Mouse (Mus musculus) embryonic facial prominence, embryonic 11.5 days (tissue): ENCODE measurements around the gene Frzb. TPM values are rescaled to one million over a fixed set of nuclear protein-coding genes. Genes with fewer than 3 reads are reported as not detected.

Experiments used
- ATAC-seq: fragments of 200-750 bp; cut with Nextera tagmentation; replicated peaks from 2 replicates; pipeline ENCODE4 v1.8.0; 2017; ENCODE audit warnings: low read depth; ENCODE audit not compliant: insufficient number of reproducible peaks, low FRiP score, low TSS enrichment
- DNase-seq: peaks from one replicate; pipeline ENCODE4 v3.0.0-alpha.2; 2015; ENCODE audit warnings: low spot score
- H3K27ac ChIP-seq: fragments of 300-500 bp; sonication (generic); replicated peaks from 2 replicates; pipeline ENCODE4 v1.5.1; 2014; ENCODE audit warnings: mild to moderate bottlenecking, low read depth, low read length, control low read depth
- H3K27me3 ChIP-seq: fragments of 300-500 bp; sonication (generic); 2 replicates; pipeline ENCODE4 v1.6.1; 2014; ENCODE audit warnings: mild to moderate bottlenecking, low read length, moderate library complexity, mixed read lengths; ENCODE audit not compliant: control insufficient read depth, insufficient read depth
- H3K36me3 ChIP-seq: fragments of 300-500 bp; sonication (generic); replicated peaks from 2 replicates; pipeline ENCODE4 v1.6.1; 2014; ENCODE audit warnings: low read depth, mild to moderate bottlenecking, low read length, moderate library complexity, mixed read lengths; ENCODE audit not compliant: control insufficient read depth, insufficient read depth
- H3K4me1 ChIP-seq: fragments of 300-500 bp; sonication (generic); 2 replicates; pipeline ENCODE4 v1.6.1; 2014; ENCODE audit warnings: low read length, mixed read lengths; ENCODE audit not compliant: control insufficient read depth, insufficient read depth
- H3K4me2 ChIP-seq: fragments of 300-500 bp; sonication (generic); 2 replicates; pipeline ENCODE4 v1.6.1; 2014; ENCODE audit warnings: low read depth, mild to moderate bottlenecking, control low read depth, low read length, moderate library complexity
- H3K4me3 ChIP-seq: fragments of 300-500 bp; sonication (generic); 2 replicates; pipeline ENCODE4 v1.5.1; 2014; ENCODE audit warnings: low read depth, low read length, control low read depth
- H3K9ac ChIP-seq: fragments of 300-500 bp; sonication (generic); replicated peaks from 2 replicates; pipeline ENCODE4 v1.6.1; 2014; ENCODE audit warnings: mild to moderate bottlenecking, control low read depth, low read length
- H3K9me3 ChIP-seq: fragments of 300-500 bp; sonication (generic); replicated peaks from 2 replicates; pipeline ENCODE4 v1.6.1; 2016; ENCODE audit warnings: mild to moderate bottlenecking, low read length, inconsistent platforms, mixed read lengths; ENCODE audit not compliant: control insufficient read depth
- WGBS: fragments of 180-500 bp; shearing (Covaris S2); extraction: QIAGEN DNeasy Blood & Tissue Kit; methylation state at CpG from one replicate; pipeline ENCODE4 v1.1.7; 2014; 5-methylcytosine and 5-hydroxymethylcytosine counted together
- polyA plus RNA-seq: library from polyadenylated mRNA; unstranded; fragments of >200 nt; fragmentation: Nextera tagmentation; extraction: Ambion mirVana; gene quantifications from 2 replicates; pipeline ENCODE4 v1.2.1, GENCODE M21; 2014

The Frzb gene
- polyA plus RNA-seq, 1 experiment from 2014 or later: 78.6 TPM

DNA sequence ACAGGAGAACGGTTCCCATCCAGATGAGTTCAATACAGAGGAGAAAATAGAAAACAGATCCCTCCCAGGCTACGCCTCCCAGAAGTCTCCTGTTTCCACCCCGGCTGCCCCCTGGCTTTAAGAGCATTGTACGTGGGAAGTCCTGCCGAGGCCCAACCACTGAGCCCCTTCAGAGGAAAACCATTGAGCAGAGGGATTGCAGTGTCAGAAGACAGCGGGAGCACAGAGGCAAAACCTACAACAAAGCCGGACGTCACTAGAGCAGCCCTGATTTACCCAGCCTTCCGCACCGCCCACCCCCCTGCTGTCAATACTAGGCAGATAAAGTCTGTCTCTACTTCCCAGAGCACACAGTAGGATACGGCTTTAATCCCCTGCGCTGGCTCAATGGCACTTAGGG, 806 bp upstream of the Frzb start:
- H3K4me2 ChIP-seq: peak overlapping the region; percentile 78

DNA sequence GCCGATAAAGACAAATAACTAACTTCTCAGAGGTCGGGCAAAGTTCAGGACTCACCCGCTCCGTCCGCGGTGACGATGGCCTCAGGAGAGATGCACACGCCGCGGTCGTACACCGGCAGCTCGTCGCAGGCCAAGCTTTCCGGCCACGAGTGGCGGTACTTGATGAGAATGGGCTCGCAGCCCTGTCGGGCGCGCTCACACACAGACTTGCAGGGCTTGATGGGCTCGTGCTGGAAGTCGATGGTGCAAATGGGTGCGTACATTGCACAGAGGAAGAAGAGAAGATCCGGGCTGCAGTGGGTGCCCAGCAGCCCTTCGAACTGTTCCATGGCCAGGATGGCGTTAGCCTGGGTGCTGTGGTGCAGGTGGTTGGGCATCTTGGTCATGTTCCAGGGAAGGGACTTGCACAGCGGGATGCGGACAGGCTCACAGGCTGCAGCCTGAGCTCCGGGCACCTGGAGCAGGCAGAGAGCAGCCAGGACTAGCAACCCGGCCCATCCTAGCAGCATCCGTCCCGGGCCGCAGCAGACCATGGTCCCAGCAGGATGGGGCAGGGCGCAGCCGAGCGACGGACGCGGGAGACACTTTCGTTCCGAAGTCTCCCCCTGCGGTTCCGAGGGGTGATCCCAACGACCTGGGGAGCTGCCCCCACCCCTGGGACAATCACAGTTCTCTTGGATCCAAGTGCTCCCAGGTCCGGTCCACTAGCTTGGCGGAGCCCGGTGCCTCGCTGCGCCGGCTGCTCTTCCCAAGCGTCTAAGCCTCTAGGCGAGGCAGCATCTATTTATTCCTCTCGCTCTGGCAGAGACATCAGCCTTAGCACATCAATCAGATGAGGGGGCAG, 895 bp downstream of the Frzb start:
- Histone ChIP-seq H3K9me3 (no peaks in the 10 kb centered on the region), H3K4me1 (no peaks in the 10 kb centered on the region), H3K4me2 (peak overlapping the region; percentile 78), H3K27ac (peak overlapping the region; percentile 68), H3K4me3 (peak overlapping the region; percentile 55), H3K9ac (peak overlapping the region; percentile 82), H3K36me3 (no peaks in the 10 kb centered on the region), H3K27me3 (no peaks in the 10 kb centered on the region)
- ATAC-seq (peak; percentile 58), DNase-seq (peak; percentile 46)
- WGBS: under 1% methylated on average over 53 of the region's 54 CpGs

More for the DNA sequence above, 806 bp upstream of the Frzb start:
- Histone ChIP-seq H3K27ac (peak overlapping the region; percentile 68), H3K9me3 (no peaks in the 10 kb centered on the region), H3K4me3 (peak overlapping the region; percentile 55), H3K27me3 (no peaks in the 10 kb centered on the region), H3K9ac (peak overlapping the region; percentile 26), H3K36me3 (no peaks in the 10 kb centered on the region), H3K4me1 (no peaks in the 10 kb centered on the region)
- DNase-seq (peak; percentile 87), ATAC-seq (peak; percentile 73)
- WGBS: under 1% methylated on average over 12 of the region's 12 CpGs

DNA sequence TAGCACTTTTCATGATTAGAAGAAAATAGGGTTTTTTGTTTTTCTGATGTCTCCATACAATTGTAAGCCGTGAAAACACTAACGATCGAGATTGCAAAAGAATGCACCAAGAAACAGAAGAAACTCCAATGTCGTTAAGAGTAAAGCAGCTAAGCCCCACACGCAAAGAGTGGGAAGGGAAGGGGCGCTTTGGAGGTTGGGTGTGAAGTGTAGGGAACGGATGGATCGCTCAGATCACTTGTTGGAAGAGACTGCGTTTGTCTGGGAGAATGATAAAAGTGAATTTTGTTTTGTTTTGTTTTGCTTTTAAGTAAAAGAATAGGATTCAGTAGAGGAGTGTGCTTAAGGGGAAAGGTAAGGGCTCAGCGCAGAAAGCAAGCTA, 1.5 kb downstream of the Frzb start:
- ATAC-seq (no peak), DNase-seq (peak; percentile 40)
- peak overlapping the region; percentile 55 for H3K4me3 ChIP-seq
- WGBS: 4% methylated on average over 10 of the region's 10 CpGs
- H3K9me3 ChIP-seq: no peaks in the 10 kb centered on the region
- H3K4me2 ChIP-seq: peak overlapping the region; percentile 78
- H3K36me3 ChIP-seq: no peaks in the 10 kb centered on the region
- H3K9ac ChIP-seq: peak overlapping the region; percentile 82
- no peaks in the 10 kb centered on the region for H3K27me3 ChIP-seq
- peak overlapping the region; percentile 68 for H3K27ac ChIP-seq
- no peaks in the 10 kb centered on the region for H3K4me1 ChIP-seq

- no peaks in the 10 kb centered on the region for H3K4me1 ChIP-seq
- H3K9me3 ChIP-seq: no peaks in the 10 kb centered on the region
- DNase-seq (no peak), ATAC-seq (no peak)
- peak overlapping the region; percentile 55 for H3K4me3 ChIP-seq
- 24% methylated on average over 10 of the region's 10 CpGs for WGBS
- H3K36me3 ChIP-seq: no peaks in the 10 kb centered on the region
- no peaks in the 10 kb centered on the region for H3K27me3 ChIP-seq
- peak overlapping the region; percentile 2; the same call in 1 of the 2 replicates for H3K4me2 ChIP-seq
- no peak overlapping the region; the same call in 1 of the 2 replicates for H3K9ac ChIP-seq
- H3K27ac ChIP-seq: no peak overlapping the region
Observed at GRCm38 (mm10) chr2:80445491-80445890, 1.9 kb downstream of the Frzb start.

GRCm38 (mm10) chr2:80444418-80445365, 2.7 kb downstream of the Frzb start:
- no peaks in the 10 kb centered on the region for H3K27me3 ChIP-seq
- no peaks in the 10 kb centered on the region for H3K9me3 ChIP-seq
- H3K36me3 ChIP-seq: no peaks in the 10 kb centered on the region
- no peak overlapping the region for H3K27ac ChIP-seq
- ATAC-seq (no peak), DNase-seq (no peak)
- H3K4me3 ChIP-seq: peak overlapping the region; percentile 55
- 57% methylated on average over 14 of the region's 14 CpGs for WGBS
- H3K9ac ChIP-seq: no peak overlapping the region; the same call in 1 of the 2 replicates
- no peaks in the 10 kb centered on the region for H3K4me1 ChIP-seq
- peak overlapping the region; percentile 31; the same call in 1 of the 2 replicates for H3K4me2 ChIP-seq

GRCm38 (mm10) chr2:80443962-80444361, 3.5 kb downstream of the Frzb start:
- no peaks in the 10 kb centered on the region for H3K36me3 ChIP-seq
- no peak overlapping the region for H3K9ac ChIP-seq
- no peak for ATAC-seq
- H3K4me2 ChIP-seq: no peak overlapping the region
- no peaks in the 10 kb centered on the region for H3K27me3 ChIP-seq
- 89% methylated on average over 2 of the region's 2 CpGs for WGBS
- DNase-seq: peak; percentile 38
- no peaks in the 10 kb centered on the region for H3K9me3 ChIP-seq
- no peak overlapping the region for H3K27ac ChIP-seq
- no peaks in the 10 kb centered on the region for H3K4me1 ChIP-seq
- no peak overlapping the region for H3K4me3 ChIP-seq

DNA sequence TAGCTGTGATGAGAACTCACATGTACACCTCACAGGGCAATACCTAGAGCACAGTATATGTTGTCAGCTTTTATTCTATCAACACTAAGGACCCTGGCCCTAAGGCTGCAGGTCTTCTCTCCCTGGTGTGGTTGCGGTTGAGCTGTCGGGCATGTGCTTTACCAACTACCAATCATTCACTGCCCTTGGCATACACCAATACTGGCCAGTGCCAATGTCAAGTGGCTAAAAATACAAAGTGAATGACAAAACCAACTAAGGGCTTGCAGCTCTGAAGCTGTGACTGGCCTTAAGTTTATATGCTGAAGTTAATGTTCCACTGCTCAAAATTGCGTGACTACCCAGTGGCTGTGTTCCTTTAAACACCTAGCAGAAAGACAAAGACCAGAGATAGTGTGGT, 6.0 kb downstream of the Frzb start:
- no peak overlapping the region for H3K27ac ChIP-seq
- no peak overlapping the region for H3K4me2 ChIP-seq
- no peaks in the 10 kb centered on the region for H3K4me1 ChIP-seq
- no peaks in the 10 kb centered on the region for H3K9me3 ChIP-seq
- no peak for ATAC-seq
- DNase-seq: no peak
- H3K27me3 ChIP-seq: no peaks in the 10 kb centered on the region
- no peak overlapping the region for H3K9ac ChIP-seq
- H3K36me3 ChIP-seq: no peaks in the 10 kb centered on the region
- H3K4me3 ChIP-seq: no peak overlapping the region
- 98% methylated on average over 3 of the region's 3 CpGs for WGBS
